Mouse (Mus musculus) testis, postnatal 14 days (tissue): ENCODE results near the gene Nadk.

Source experiments
- DNase-seq: peaks from one replicate; pipeline ENCODE4 v3.0.0; 2021; ENCODE audit warnings: low spot score

The Nadk gene

GRCm38 (mm10) chr4:155561661-155562442, at the start of gene Nadk:
Gene Nadk (plus strand): TSS chr4:155562378.
- DNase-seq: no peak

- no peak for DNase-seq
Observed at GRCm38 (mm10) chr4:155514810-155515209, 47.4 kb upstream of the Nadk start.

- DNase-seq: no peak
Observed at GRCm38 (mm10) chr4:155517948-155518517, 44.1 kb upstream of the Nadk start.

GRCm38 (mm10) chr4:155522327-155522726, 39.9 kb upstream of the Nadk start:
- DNase-seq: no peak

- no peak for DNase-seq
Observed at GRCm38 (mm10) chr4:155525751-155526150, 36.4 kb upstream of the Nadk start.

GRCm38 (mm10) chr4:155529294-155529693, 32.9 kb upstream of the Nadk start:
- DNase-seq: no peak

GRCm38 (mm10) chr4:155549993-155550392, 12.2 kb upstream of the Nadk start:
- no peak for DNase-seq

GRCm38 (mm10) chr4:155550446-155550845, 11.7 kb upstream of the Nadk start:
- DNase-seq: no peak

GRCm38 (mm10) chr4:155551073-155551472, 11.1 kb upstream of the Nadk start:
- DNase-seq: no peak

- no peak for DNase-seq
Observed at GRCm38 (mm10) chr4:155552917-155553532, 9.2 kb upstream of the Nadk start.

- DNase-seq: no peak
Observed at GRCm38 (mm10) chr4:155554880-155555279, 7.3 kb upstream of the Nadk start.

GRCm38 (mm10) chr4:155555464-155555863, 6.7 kb upstream of the Nadk start:
- no peak for DNase-seq

GRCm38 (mm10) chr4:155559454-155559853, 2.7 kb upstream of the Nadk start:
- no peak for DNase-seq

- DNase-seq: no peak
Observed at GRCm38 (mm10) chr4:155560932-155561331, 1.2 kb upstream of the Nadk start.

GRCm38 (mm10) chr4:155562725-155563399, 684 bp downstream of the Nadk start:
- DNase-seq: peak; percentile 74

GRCm38 (mm10) chr4:155563400-155564231, 1.4 kb downstream of the Nadk start:
- DNase-seq: peak; percentile 96

GRCm38 (mm10) chr4:155564315-155565069, 2.3 kb downstream of the Nadk start:
- peak; percentile 66 for DNase-seq

- DNase-seq: no peak
Observed at GRCm38 (mm10) chr4:155566555-155566954, 4.4 kb downstream of the Nadk start.

GRCm38 (mm10) chr4:155568170-155568569, 6.0 kb downstream of the Nadk start:
- DNase-seq: no peak

- no peak for DNase-seq
Observed at GRCm38 (mm10) chr4:155568632-155569370, 6.6 kb downstream of the Nadk start.
